Mouse (Mus musculus): ENCODE data around the gene Fbxo3. TPM values are rescaled to one million over a fixed set of nuclear protein-coding genes. Genes with fewer than 3 reads are reported as not detected.

The Fbxo3 gene
- polyA plus RNA-seq (2012; rRNA removed; ENCODE audit: low replicate concordance) = 10.3 and 32.9 TPM in 2 replicates

DNA sequence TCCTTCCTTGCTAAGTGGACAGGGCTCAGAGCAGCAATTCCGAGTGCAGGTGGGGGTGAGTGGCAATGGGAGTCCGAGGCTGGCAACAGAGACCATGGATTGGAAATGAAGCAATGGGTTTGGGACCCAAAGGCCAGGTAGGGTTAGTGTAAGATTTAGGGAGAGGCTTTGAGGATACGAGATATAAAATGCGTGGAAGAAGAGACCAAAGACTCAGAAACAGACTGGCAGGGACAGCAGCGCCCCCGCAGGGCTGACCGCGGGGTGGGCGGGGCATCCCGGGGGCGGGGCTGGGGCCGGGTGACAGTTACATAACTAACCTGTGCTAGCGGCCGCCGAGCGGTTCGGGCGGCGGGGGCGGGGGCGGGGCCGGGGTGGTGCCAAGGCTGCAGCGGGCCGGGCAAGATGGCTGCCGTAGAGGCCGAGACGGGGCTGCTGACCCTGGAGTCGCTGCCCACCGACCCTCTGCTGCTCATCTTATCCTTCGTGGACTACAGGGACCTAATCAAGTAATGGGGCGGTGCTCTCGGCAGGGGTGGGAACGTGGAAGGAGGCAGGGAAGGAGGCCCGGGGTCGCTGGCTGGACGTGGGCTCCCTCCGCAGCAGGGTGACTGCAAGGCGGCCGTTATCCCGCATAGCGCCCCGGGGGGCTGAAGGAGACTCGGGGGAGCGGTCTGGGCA is at the start of gene Fbxo3:
Fbxo3 (plus strand) TSS at position 264 of the 681 bp plus-strand sequence.

DNA sequence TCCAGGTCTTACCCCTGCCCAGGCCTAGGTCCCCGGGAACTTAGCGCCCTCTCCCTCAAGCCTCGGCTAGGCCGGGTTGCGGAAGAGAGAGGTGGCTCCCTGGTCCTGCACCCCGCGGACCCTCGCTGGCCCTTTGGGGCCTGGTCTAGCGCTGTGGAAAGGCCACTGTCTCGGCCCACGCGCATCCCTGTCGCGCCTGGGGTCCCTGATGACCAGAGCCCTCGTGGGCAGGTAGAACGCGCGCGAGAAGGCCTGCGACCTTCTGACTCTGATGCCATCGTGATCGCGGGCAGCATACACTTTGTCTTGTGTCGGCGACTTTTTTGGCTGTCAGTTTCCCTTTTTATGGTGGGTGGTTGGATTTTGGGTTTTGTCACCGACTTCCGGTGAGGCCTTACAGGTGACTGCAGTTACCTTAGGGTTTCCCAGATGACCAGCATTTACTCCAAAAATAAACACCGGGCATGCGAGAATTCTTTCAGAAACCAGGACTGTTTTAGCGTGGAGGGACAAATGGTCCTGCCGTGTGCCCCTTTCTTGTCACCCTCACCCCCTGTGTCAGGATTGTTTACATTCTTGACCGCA is 710 bp downstream of the Fbxo3 start, which contains the start of gene 4931422A03Rik:
4931422A03Rik (minus strand) TSS at position 223 of the 585 bp plus-strand sequence.

DNA sequence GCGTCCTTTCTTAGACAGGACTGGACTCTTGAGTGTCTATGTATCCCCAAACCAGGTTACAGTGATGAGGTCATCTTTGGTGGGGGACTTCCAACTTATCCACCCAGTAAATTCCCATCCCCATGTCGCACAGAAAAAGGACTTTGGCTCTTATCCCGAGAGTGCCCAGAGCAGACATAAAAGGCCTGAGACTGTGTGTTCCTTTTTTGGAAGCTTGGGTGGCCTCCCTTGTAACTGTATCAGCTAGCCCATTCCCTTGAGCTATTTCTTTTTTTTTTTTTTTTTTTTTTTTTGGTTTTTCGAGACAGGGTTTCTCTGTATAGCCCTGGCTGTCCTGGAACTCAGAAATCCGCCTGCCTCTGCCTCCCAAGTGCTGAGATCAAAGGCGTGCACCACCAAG is 38.0 kb downstream of the Fbxo3 start, which contains the start of gene Gm10912:
Gm10912 (plus strand) TSS at position 301 of the 400 bp plus-strand sequence.

DNA sequence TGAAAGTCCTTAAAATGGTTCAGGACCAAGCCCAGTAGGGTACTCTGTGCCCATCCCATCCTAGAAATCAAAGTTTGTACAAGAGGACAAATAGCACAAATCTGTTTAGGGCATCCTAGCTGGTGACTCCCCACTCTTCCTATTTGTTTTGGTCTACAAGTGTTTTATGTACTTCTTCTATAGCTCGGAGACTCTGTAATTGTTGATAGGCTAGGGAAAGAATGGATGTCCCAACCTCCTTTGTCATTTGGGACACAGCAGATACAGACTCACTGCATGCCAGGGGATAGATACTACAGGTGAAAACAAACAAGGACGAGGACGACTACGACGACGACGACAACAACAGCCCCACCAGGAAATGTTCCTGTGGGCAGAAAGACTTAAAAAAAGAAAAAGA is 40.9 kb downstream of the Fbxo3 start, which contains the start of gene Gm10799:
Gm10799 (minus strand) TSS at position 101 of the 400 bp plus-strand sequence.

DNA sequence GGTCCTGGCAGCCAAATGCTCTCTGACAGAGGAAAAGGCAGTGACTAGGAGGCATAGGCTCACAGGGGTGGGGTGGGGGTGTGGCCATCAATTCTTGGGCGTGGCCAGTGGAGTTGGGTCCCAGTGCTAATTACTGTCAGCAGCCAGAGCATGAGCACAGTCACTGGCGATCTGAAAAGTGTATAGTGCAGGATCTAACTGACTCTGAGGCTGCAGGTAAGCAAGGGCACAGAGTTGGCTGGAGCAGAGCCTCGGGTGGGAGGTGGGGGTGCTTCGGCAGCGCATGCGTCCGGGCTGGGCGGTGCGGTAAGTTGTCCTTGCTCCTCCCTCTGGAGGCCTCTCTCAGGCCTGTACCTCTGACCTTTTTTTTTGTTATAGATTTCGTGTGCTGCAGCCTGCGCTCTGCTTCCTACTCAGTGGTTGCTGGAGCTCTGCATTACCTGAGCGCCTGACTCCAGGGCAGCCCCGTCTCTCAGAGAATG is 42.2 kb downstream of the Fbxo3 start, which contains the start of gene Cd59b:
Cd59b (plus strand) TSS at position 146 of the 482 bp plus-strand sequence.

DNA sequence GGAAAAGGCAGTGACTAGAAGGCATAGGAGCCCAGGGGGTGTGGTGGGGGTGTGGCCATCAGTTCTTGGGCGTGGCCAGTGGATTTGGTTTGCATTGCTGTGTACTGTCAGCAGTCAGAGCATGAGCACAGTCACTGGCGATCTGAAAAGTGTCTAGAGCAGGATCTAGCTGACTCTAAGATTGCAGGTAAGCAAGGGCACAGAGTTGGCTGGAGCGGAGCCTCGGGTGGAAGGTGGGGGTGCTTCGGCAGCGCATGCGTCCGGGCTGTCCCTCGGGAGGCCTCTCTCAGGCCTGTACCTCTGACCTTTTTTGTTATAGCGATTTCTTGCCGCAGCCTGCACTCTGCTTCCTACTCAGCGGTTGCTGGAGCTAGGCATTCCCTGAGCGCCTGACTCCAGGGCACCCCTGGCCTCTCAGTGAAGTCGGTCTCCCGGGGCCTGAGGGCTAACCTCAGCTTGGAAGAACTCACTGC is 68.3 kb downstream of the Fbxo3 start, which contains the start of gene Cd59a:
Cd59a (plus strand) TSS at position 61 of the 473 bp plus-strand sequence.

Other genes starting within 250 kb of the Fbxo3 start
- gene Caprin1, start 230.1 kb upstream of the Fbxo3 start, polyA plus RNA-seq (2012; rRNA removed; ENCODE audit: low replicate concordance) = 128 and 155 TPM in 2 replicates
- 22.7 and 46.2 TPM in 2 replicates for gene Lmo2, start 69.7 kb upstream of the Fbxo3 start, polyA plus RNA-seq (2012; rRNA removed; ENCODE audit: low replicate concordance)
- not detected in 2 replicates for gene 4931422A03Rik, start 640 bp downstream of the Fbxo3 start, polyA plus RNA-seq (2012; rRNA removed; ENCODE audit: low replicate concordance)
- 0.10 and 0.26 TPM in 2 replicates for gene Gm10912, start 38.1 kb downstream of the Fbxo3 start, polyA plus RNA-seq (2012; rRNA removed; ENCODE audit: low replicate concordance)
- gene Gm10799, start 40.8 kb downstream of the Fbxo3 start, polyA plus RNA-seq (2012; rRNA removed; ENCODE audit: low replicate concordance) = not detected in 2 replicates
- 6.8 and 30.8 TPM in 2 replicates for gene Cd59b, start 42.1 kb downstream of the Fbxo3 start, polyA plus RNA-seq (2012; rRNA removed; ENCODE audit: low replicate concordance)
- 13.7 and 52.6 TPM in 2 replicates for gene Cd59a, start 68.1 kb downstream of the Fbxo3 start, polyA plus RNA-seq (2012; rRNA removed; ENCODE audit: low replicate concordance)
- 0.36 and 1.7 TPM in 2 replicates for gene A930018P22Rik, start 95.0 kb downstream of the Fbxo3 start, polyA plus RNA-seq (2012; rRNA removed; ENCODE audit: low replicate concordance)